Mouse (Mus musculus) CH12F3 (cell line): Measurements from ENCODE around the gene Atp1b3.

Experiments used
- in situ Hi-C: fragments of 300-500 bp; cut with MboI; formaldehyde crosslinking; loops from 2 replicates; pipeline ENCODE4 v1.14.3; 2020; ENCODE audit warnings: low sequenced_read_pairs

Gene Atp1b3

DNA sequence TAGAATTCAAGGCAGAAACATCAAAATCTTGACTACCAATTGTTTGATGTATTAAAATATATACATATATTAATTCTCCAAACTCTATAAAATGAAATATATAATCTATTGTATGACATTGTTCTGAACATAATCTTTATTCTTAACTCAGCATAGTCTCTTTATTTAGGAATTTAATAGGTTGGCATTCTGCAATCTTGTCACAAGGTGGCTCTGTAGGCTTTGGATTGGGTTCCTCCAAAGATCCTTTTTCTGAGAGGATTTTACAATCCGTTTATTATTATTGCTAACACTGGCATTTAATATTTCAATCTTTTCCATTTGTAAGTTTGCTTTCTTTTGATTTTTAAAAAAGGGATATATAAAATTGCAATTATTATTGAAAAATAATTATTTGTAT, 79.3 kb downstream of the Atp1b3 start:
- in situ Hi-C loops, result loop anchor here (10.0 to 25.0 kb wide), 2 partner anchors 377 to 530 kb away; no protein-coding TSS in a partner anchor
